Mouse (Mus musculus): ENCODE measurements around the gene Rps18. TPM values are rescaled to one million over a fixed set of nuclear protein-coding genes. Genes with fewer than 3 reads are reported as not detected.

Rps18 gene
- polyA plus RNA-seq, 1 experiment: 287 TPM

GRCm38 (mm10) chr17:33940206-33940805 lies 15.5 kb downstream of the Rps18 start, which contains the start of the genes Pfdn6 and Wdr46:
Gene Pfdn6 (minus strand): TSS chr17:33940343.
Gene Wdr46 (plus strand): TSS chr17:33940660.
- Histone ChIP-seq H3K4me2 (ENCODE audit: low read depth) (peak within 1 kb of the TSS; percentile 87), H3K27me3 (ENCODE audit: control insufficient read depth, insufficient read depth, insufficient read length) (no peaks in the 10 kb centered on the region), H3K79me2 (ENCODE audit: control insufficient read depth, insufficient read depth) (peaks cover 23% of the 10 kb centered on the region), H3ac (ENCODE audit: control insufficient read depth, insufficient read length) (peak within 1 kb of the TSS; percentile 24), H3K36me3 (ENCODE audit: control insufficient read depth, insufficient read depth) (no peaks in the 10 kb centered on the region), H3K4me3 (peak within 1 kb of the TSS; percentile 81)
- no peak for TF ChIP-seq REST (IDR thresholded peaks at IDR 0.05; ENCODE audit: insufficient read depth, insufficient read length)
- TF ChIP-seq POLR2A (IDR thresholded peaks at IDR 0.05; ENCODE audit: insufficient read length, low read depth): peak; percentile 47
- TF ChIP-seq MYOG (IDR thresholded peaks at IDR 0.05; ENCODE audit: control insufficient read depth in 1 of 3, insufficient read depth in 1 of 3, insufficient read length in 2 of 3, low read depth in 2 of 3): no peak
- no peak for TF ChIP-seq USF1 (IDR thresholded peaks at IDR 0.05; ENCODE audit: low read depth)
- TF ChIP-seq MYOD1 (IDR thresholded peaks at IDR 0.05; ENCODE audit: control insufficient read depth in 1 of 3, insufficient read length in 2 of 3, low read depth in 2 of 3): no peak
- no peak for TF ChIP-seq TCF3 (IDR thresholded peaks at IDR 0.05; ENCODE audit: insufficient read length, low read depth)
- no peak for TF ChIP-seq SRF (IDR thresholded peaks at IDR 0.05; ENCODE audit: control insufficient read depth, insufficient read length, low read depth)
- peak; percentile 68 for TF ChIP-seq MAX (IDR thresholded peaks at IDR 0.05; ENCODE audit: low read depth)
- no peak for TF ChIP-seq CEBPB (IDR thresholded peaks at IDR 0.05; ENCODE audit: insufficient read depth, poor library complexity, severe bottlenecking)
- TF ChIP-seq E2F4 (IDR thresholded peaks at IDR 0.05; ENCODE audit: insufficient read depth): peak; percentile 70
- no peak for TF ChIP-seq TCF12 (IDR thresholded peaks at IDR 0.05; ENCODE audit: insufficient read depth, poor library complexity, severe bottlenecking)
- peak; percentile 25 for TF ChIP-seq POLR2AphosphoS2 (IDR thresholded peaks at IDR 0.05; ENCODE audit: insufficient read length, low read depth)

- Histone ChIP-seq H3ac (ENCODE audit: control insufficient read depth, insufficient read length) (no peak overlapping the region), H3K36me3 (ENCODE audit: control insufficient read depth, insufficient read depth) (no peaks in the 10 kb centered on the region), H3K4me3 (peak overlapping the region; percentile 81), H3K79me2 (ENCODE audit: control insufficient read depth, insufficient read depth) (peaks cover 23% of the 10 kb centered on the region), H3K27me3 (ENCODE audit: control insufficient read depth, insufficient read depth, insufficient read length) (no peaks in the 10 kb centered on the region), H3K4me2 (ENCODE audit: low read depth) (peak overlapping the region; percentile 86)
- TF ChIP-seq POLR2A (IDR thresholded peaks at IDR 0.05; ENCODE audit: insufficient read length, low read depth) (no peak), TCF3 (IDR thresholded peaks at IDR 0.05; ENCODE audit: insufficient read length, low read depth) (no peak), REST (IDR thresholded peaks at IDR 0.05; ENCODE audit: insufficient read depth, insufficient read length) (no peak), MAX (IDR thresholded peaks at IDR 0.05; ENCODE audit: low read depth) (no peak), MYOG (IDR thresholded peaks at IDR 0.05; ENCODE audit: control insufficient read depth in 1 of 3, insufficient read depth in 1 of 3, insufficient read length in 2 of 3, low read depth in 2 of 3) (no peak), POLR2AphosphoS2 (IDR thresholded peaks at IDR 0.05; ENCODE audit: insufficient read length, low read depth) (no peak)
Measured at GRCm38 (mm10) chr17:33938783-33939182, 17.0 kb downstream of the Rps18 start.

DNA sequence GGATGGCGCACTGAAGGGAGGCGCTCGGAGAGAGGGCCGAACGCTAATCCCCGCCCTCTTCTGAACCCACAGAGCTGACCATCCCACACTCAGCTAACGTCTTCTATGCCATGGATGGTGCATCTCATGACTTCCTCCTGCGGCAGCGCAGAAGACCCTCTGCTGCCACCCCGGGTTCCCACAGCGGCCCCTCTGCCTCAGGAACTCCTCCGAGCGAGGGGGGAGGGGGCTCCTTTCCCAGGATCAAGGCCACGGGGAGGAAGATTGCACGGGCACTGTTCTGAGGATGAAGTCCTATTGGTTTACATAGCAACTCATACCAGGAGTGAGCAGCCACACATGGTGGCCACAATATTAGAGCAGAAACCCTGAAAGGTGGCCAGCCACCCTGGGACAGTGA lies 18.8 kb downstream of the Rps18 start:
- Histone ChIP-seq H3K4me3 (no peak overlapping the region), H3K27me3 (ENCODE audit: control insufficient read depth, insufficient read depth, insufficient read length) (no peaks in the 10 kb centered on the region), H3K79me2 (ENCODE audit: control insufficient read depth, insufficient read depth) (peaks cover 23% of the 10 kb centered on the region), H3ac (ENCODE audit: control insufficient read depth, insufficient read length) (no peak overlapping the region), H3K4me2 (ENCODE audit: low read depth) (no peak overlapping the region), H3K36me3 (ENCODE audit: control insufficient read depth, insufficient read depth) (no peaks in the 10 kb centered on the region)
- TF ChIP-seq POLR2A (IDR thresholded peaks at IDR 0.05; ENCODE audit: insufficient read length, low read depth) (no peak), MYOD1 (IDR thresholded peaks at IDR 0.05; ENCODE audit: control insufficient read depth in 1 of 3, insufficient read length in 2 of 3, low read depth in 2 of 3) (no peak), REST (IDR thresholded peaks at IDR 0.05; ENCODE audit: insufficient read depth, insufficient read length) (no peak), MYOG (IDR thresholded peaks at IDR 0.05; ENCODE audit: control insufficient read depth in 1 of 3, insufficient read depth in 1 of 3, insufficient read length in 2 of 3, low read depth in 2 of 3) (no peak), TCF12 (IDR thresholded peaks at IDR 0.05; ENCODE audit: insufficient read depth, poor library complexity, severe bottlenecking) (no peak), MAX (IDR thresholded peaks at IDR 0.05; ENCODE audit: low read depth) (no peak), TCF3 (IDR thresholded peaks at IDR 0.05; ENCODE audit: insufficient read length, low read depth) (no peak), POLR2AphosphoS2 (IDR thresholded peaks at IDR 0.05; ENCODE audit: insufficient read length, low read depth) (no peak), SRF (IDR thresholded peaks at IDR 0.05; ENCODE audit: control insufficient read depth, insufficient read length, low read depth) (no peak), CEBPB (IDR thresholded peaks at IDR 0.05; ENCODE audit: insufficient read depth, poor library complexity, severe bottlenecking) (no peak), USF1 (IDR thresholded peaks at IDR 0.05; ENCODE audit: low read depth) (no peak), E2F4 (IDR thresholded peaks at IDR 0.05; ENCODE audit: insufficient read depth) (no peak)

DNA sequence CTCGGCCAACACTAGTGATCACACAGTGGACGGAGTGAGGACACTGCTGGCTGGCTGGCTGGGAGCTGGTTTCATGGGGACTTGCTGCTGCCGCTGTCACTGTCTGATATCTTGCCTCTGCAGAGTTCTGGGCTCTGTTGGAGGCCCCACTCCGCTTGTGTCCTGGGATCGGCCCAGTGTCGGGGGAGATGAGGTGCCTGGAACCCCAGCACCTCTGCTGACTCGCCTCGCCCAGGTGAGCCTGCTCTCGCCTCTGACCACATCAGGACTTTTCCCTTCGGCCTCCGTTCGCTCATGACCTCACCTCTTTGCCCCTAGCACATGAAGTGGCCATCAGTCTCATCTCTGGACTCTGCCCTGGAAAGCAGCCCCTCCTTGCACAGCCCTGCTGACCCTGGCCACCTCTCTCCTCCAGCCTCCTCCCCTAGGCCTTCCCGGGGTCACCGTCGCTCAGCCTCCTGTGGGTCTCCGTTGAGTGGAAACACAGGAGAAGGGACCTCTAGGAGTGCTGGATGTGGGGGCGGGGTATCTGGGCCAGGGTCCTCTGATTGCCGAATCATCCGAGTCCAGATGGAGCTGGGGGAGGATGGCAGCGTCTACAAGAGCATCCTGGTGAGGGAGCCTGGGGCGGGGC lies 20.3 kb downstream of the Rps18 start:
- H3K4me3 ChIP-seq: no peak overlapping the region
- no peak overlapping the region for H3ac ChIP-seq (ENCODE audit: control insufficient read depth, insufficient read length)
- TF ChIP-seq E2F4 (IDR thresholded peaks at IDR 0.05; ENCODE audit: insufficient read depth) (no peak), SRF (IDR thresholded peaks at IDR 0.05; ENCODE audit: control insufficient read depth, insufficient read length, low read depth) (no peak), POLR2A (IDR thresholded peaks at IDR 0.05; ENCODE audit: insufficient read length, low read depth) (no peak), MYOG (IDR thresholded peaks at IDR 0.05; ENCODE audit: control insufficient read depth in 1 of 3, insufficient read depth in 1 of 3, insufficient read length in 2 of 3, low read depth in 2 of 3) (no peak), MYOD1 (IDR thresholded peaks at IDR 0.05; ENCODE audit: control insufficient read depth in 1 of 3, insufficient read length in 2 of 3, low read depth in 2 of 3) (no peak), MAX (IDR thresholded peaks at IDR 0.05; ENCODE audit: low read depth) (no peak), CEBPB (IDR thresholded peaks at IDR 0.05; ENCODE audit: insufficient read depth, poor library complexity, severe bottlenecking) (no peak), USF1 (IDR thresholded peaks at IDR 0.05; ENCODE audit: low read depth) (no peak), TCF3 (IDR thresholded peaks at IDR 0.05; ENCODE audit: insufficient read length, low read depth) (no peak), TCF12 (IDR thresholded peaks at IDR 0.05; ENCODE audit: insufficient read depth, poor library complexity, severe bottlenecking) (no peak), POLR2AphosphoS2 (IDR thresholded peaks at IDR 0.05; ENCODE audit: insufficient read length, low read depth) (no peak), REST (IDR thresholded peaks at IDR 0.05; ENCODE audit: insufficient read depth, insufficient read length) (no peak)
- H3K4me2 ChIP-seq (ENCODE audit: low read depth): no peak overlapping the region
- no peaks in the 10 kb centered on the region for H3K36me3 ChIP-seq (ENCODE audit: control insufficient read depth, insufficient read depth)
- no peaks in the 10 kb centered on the region for H3K27me3 ChIP-seq (ENCODE audit: control insufficient read depth, insufficient read depth, insufficient read length)
- peaks cover 13% of the 10 kb centered on the region for H3K79me2 ChIP-seq (ENCODE audit: control insufficient read depth, insufficient read depth)
